Mouse (Mus musculus): Measurements from ENCODE around the gene Stk32c. TPM values are rescaled to one million over a fixed set of nuclear protein-coding genes. Genes with fewer than 3 reads are reported as not detected.

The Stk32c gene
- polyA plus RNA-seq, 1 experiment = 154 TPM

GRCm38 (mm10) chr7:139219486-139219885 lies 6.4 kb upstream of the Stk32c start:
- TF ChIP-seq POLR2A (IDR thresholded peaks at IDR 0.05; ENCODE audit: extremely low read depth, insufficient read depth, low read length) (no peak), CTCF (IDR thresholded peaks at IDR 0.05; ENCODE audit: extremely low read depth, insufficient read depth, low read length) (no peak)

DNA sequence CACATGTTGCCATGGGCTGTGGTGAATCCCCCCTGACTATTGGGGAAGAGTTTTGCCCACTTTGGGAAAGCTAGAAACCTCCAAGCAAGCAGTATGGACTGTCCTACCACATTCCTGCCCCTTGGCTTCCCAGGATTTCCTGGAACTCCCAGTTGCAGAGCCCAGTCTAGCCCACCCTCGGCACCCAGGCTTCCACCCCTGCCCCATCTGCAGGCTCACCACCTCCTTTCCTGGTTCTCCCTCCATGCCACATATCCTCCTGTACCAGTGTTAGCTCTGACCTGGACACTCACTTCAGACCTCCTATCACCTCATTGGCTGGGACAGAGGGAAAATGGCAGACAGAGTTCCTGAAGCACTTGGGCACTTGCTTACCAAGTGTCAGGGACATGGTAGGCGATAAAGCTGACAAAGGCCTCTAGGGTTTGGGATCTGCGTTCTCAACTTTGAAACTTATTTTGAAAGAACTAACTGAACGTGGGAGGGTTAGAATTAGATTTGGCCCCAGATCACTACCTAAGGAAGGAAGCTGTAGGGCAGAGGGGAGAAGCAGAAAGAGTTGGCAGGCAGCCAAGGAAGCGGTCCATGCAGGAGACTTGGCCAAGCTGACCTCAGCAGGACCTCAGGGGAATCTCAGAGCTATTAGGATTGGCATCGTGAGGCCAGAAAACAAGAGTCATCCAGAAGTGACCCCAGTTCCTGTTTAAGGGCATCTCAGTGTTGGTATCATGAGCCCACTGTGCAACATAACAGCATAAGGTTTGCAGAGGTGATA lies 5.7 kb upstream of the Stk32c start:
- Histone ChIP-seq H3K4me3 (ENCODE audit: insufficient read depth, low read length) (no peak overlapping the region), H3K4me1 (ENCODE audit: control insufficient read depth, insufficient read depth, low read length) (peaks cover 2% of the 10 kb centered on the region; the same call in 1 of the 2 replicates), H3K27ac (ENCODE audit: insufficient read depth, low read length) (no peak overlapping the region)
- no peak for TF ChIP-seq POLR2A (IDR thresholded peaks at IDR 0.05; ENCODE audit: extremely low read depth, insufficient read depth, low read length)
- no peak for TF ChIP-seq CTCF (IDR thresholded peaks at IDR 0.05; ENCODE audit: extremely low read depth, insufficient read depth, low read length)

More at GRCm38 (mm10) chr7:139219486-139219885, 6.4 kb upstream of the Stk32c start:
- H3K4me3 ChIP-seq (ENCODE audit: insufficient read depth, low read length) = no peak overlapping the region
- H3K4me1 ChIP-seq (ENCODE audit: control insufficient read depth, insufficient read depth, low read length) = peaks cover 2% of the 10 kb centered on the region; the same call in 1 of the 2 replicates
- no peak overlapping the region for H3K27ac ChIP-seq (ENCODE audit: insufficient read depth, low read length)

GRCm38 (mm10) chr7:139217046-139217445 lies 3.9 kb upstream of the Stk32c start:
- H3K4me3 ChIP-seq (ENCODE audit: insufficient read depth, low read length) = no peak overlapping the region
- TF ChIP-seq CTCF (IDR thresholded peaks at IDR 0.05; ENCODE audit: extremely low read depth, insufficient read depth, low read length) (no peak), POLR2A (IDR thresholded peaks at IDR 0.05; ENCODE audit: extremely low read depth, insufficient read depth, low read length) (no peak)
- peaks cover 2% of the 10 kb centered on the region; the same call in 1 of the 2 replicates for H3K4me1 ChIP-seq (ENCODE audit: control insufficient read depth, insufficient read depth, low read length)
- no peak overlapping the region for H3K27ac ChIP-seq (ENCODE audit: insufficient read depth, low read length)

GRCm38 (mm10) chr7:139216464-139216863 lies 3.4 kb upstream of the Stk32c start:
- Histone ChIP-seq H3K4me3 (ENCODE audit: insufficient read depth, low read length) (no peak overlapping the region), H3K4me1 (ENCODE audit: control insufficient read depth, insufficient read depth, low read length) (peaks cover 1% of the 10 kb centered on the region; the same call in 1 of the 2 replicates), H3K27ac (ENCODE audit: insufficient read depth, low read length) (no peak overlapping the region)
- no peak for TF ChIP-seq CTCF (IDR thresholded peaks at IDR 0.05; ENCODE audit: extremely low read depth, insufficient read depth, low read length)
- no peak for TF ChIP-seq POLR2A (IDR thresholded peaks at IDR 0.05; ENCODE audit: extremely low read depth, insufficient read depth, low read length)

DNA sequence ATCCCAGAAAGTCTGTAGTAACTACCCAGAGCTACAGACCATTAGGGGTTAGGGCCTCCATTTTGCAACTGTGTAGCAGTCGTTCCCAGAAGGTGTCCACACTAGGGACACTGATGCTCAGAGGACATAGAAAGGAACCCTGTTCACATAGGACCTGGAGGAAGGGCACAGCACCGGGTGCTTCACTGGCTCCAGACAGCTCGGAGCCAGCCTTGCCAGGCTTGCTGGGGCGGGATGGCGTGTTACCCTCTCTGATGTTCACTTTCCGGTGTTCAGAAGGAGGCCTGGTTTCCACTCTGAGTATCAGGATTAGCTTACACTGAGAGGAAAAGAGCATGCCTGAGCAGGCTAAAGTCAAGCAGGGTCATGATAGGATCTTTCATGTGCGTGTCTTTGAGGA lies 2.8 kb upstream of the Stk32c start:
- Histone ChIP-seq H3K4me1 (ENCODE audit: control insufficient read depth, insufficient read depth, low read length) (no peaks in the 10 kb centered on the region), H3K27ac (ENCODE audit: insufficient read depth, low read length) (no peak overlapping the region), H3K4me3 (ENCODE audit: insufficient read depth, low read length) (no peak overlapping the region)
- no peak for TF ChIP-seq POLR2A (IDR thresholded peaks at IDR 0.05; ENCODE audit: extremely low read depth, insufficient read depth, low read length)
- no peak for TF ChIP-seq CTCF (IDR thresholded peaks at IDR 0.05; ENCODE audit: extremely low read depth, insufficient read depth, low read length)

DNA sequence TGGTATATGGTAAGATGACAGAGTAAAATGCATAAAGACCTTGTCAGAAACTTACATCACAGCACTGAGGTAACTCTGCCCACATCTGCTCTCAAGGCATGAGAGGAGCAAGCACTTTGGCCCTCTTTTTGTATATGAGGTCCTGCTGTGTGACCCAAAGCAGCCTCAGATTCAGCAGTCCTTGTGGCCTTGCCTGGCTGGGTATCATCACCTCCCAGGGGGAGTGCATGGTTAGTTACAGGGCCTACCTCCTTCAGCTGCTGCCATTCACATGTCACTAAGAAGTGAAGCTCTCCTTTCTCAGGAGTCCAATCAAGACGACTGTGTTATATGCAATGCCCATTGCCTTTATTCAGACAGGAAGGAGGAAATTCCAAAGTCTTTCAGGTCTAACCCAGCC lies 2.4 kb upstream of the Stk32c start:
- TF ChIP-seq CTCF (IDR thresholded peaks at IDR 0.05; ENCODE audit: extremely low read depth, insufficient read depth, low read length) (no peak), POLR2A (IDR thresholded peaks at IDR 0.05; ENCODE audit: extremely low read depth, insufficient read depth, low read length) (no peak)
- no peak overlapping the region for H3K4me3 ChIP-seq (ENCODE audit: insufficient read depth, low read length)
- no peaks in the 10 kb centered on the region for H3K4me1 ChIP-seq (ENCODE audit: control insufficient read depth, insufficient read depth, low read length)
- H3K27ac ChIP-seq (ENCODE audit: insufficient read depth, low read length) = no peak overlapping the region

- Histone ChIP-seq H3K27ac (ENCODE audit: insufficient read depth, low read length) (no peak overlapping the region), H3K4me3 (ENCODE audit: insufficient read depth, low read length) (no peak overlapping the region), H3K4me1 (ENCODE audit: control insufficient read depth, insufficient read depth, low read length) (no peaks in the 10 kb centered on the region)
- TF ChIP-seq POLR2A (IDR thresholded peaks at IDR 0.05; ENCODE audit: extremely low read depth, insufficient read depth, low read length) (no peak), CTCF (IDR thresholded peaks at IDR 0.05; ENCODE audit: extremely low read depth, insufficient read depth, low read length) (no peak)
Measured at GRCm38 (mm10) chr7:139214596-139215340, 1.7 kb upstream of the Stk32c start.

DNA sequence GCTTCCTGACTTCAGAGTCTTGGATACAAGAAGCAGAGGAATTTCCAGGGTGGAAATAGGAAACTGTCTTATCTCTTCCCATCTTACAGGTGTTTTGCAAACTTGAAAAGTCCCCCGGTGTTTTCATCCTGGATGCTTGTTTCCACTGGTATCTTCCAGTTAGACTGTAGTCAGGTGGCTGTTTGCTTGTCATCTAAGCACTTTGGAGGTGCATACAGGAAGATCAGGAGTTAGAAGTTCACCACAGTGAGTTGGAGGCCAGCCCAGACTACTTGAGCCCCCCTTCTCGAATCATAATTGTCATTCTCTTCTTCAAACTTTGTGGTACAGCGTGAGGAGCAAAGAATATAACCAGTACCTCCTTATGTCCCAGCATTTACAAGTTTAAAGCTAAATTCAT lies 1.1 kb upstream of the Stk32c start:
- Histone ChIP-seq H3K27ac (ENCODE audit: insufficient read depth, low read length) (no peak overlapping the region), H3K4me3 (ENCODE audit: insufficient read depth, low read length) (no peak overlapping the region), H3K4me1 (ENCODE audit: control insufficient read depth, insufficient read depth, low read length) (no peaks in the 10 kb centered on the region)
- TF ChIP-seq POLR2A (IDR thresholded peaks at IDR 0.05; ENCODE audit: extremely low read depth, insufficient read depth, low read length) (no peak), CTCF (IDR thresholded peaks at IDR 0.05; ENCODE audit: extremely low read depth, insufficient read depth, low read length) (no peak)

- Histone ChIP-seq H3K27ac (ENCODE audit: insufficient read depth, low read length) (no peak overlapping the region), H3K4me3 (ENCODE audit: insufficient read depth, low read length) (peak overlapping the region; percentile 48), H3K4me1 (ENCODE audit: control insufficient read depth, insufficient read depth, low read length) (no peaks in the 10 kb centered on the region)
- no peak for TF ChIP-seq CTCF (IDR thresholded peaks at IDR 0.05; ENCODE audit: extremely low read depth, insufficient read depth, low read length)
- TF ChIP-seq POLR2A (IDR thresholded peaks at IDR 0.05; ENCODE audit: extremely low read depth, insufficient read depth, low read length) = no peak
Measured at GRCm38 (mm10) chr7:139213751-139214150, 644 bp upstream of the Stk32c start.
